In the genomic region with DNA sequence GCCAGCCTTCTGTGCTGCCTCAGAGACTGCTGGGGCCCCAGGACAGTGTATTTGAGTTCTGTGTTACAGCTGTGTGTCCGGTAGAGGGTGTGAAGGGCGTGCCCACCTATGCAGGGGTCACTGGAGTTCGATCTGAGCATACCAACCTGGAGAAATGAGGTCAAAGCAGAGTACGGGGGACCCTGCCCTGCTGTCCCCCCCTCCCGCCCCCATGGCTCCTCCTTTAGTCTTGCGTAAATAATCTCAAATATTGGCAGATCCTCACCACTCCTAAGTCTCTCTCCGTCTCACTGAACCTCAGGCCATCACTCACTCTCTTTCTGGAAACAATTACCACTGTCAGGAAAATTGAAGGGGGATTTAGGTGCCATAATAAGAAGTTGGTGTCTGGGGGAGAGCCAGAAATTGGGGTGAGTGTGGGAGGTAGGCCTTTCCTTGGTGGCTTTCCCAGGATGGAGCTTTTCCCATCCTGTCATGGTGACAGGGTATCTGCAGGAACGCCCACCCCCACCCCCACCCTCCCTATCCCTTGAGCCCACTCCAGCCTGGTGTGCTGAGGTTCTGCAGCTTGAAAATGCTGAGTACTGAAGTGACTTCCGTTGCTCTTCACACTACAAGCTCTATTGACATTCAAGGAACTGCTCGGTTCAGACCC, we compare ENCODE assay signal across 19 mouse cellular contexts. TPM values are rescaled to one million over a fixed set of nuclear protein-coding genes. Genes with fewer than 3 reads are reported as not detected.
DNase-seq lines count a peak whose midpoint lies in the region; ATAC-seq and TF ChIP-seq lines count a peak whose summit lies in the region.
"Had no signal": no experiment of that assay in that cellular context is flagged by ENCODE, and none has a peak within 500 bp of the region (broad histone marks: within the 10 kb centered on the region; RNA-seq: fewer than 3 reads in every experiment).

No protein-coding gene starts in this region.

- H3K36me3 ChIP-seq in hindbrain, embryonic 10.5 days, result no peaks in the 10 kb centered on the region
- no peaks in the 10 kb centered on the region for H3K36me3 ChIP-seq in hindbrain, embryonic 12.5 days
- H3K36me3 ChIP-seq in midbrain, embryonic 10.5 days, result no peaks in the 10 kb centered on the region
- H3K36me3 ChIP-seq in midbrain, embryonic 13.5 days, result no peaks in the 10 kb centered on the region
- H3K36me3 ChIP-seq in liver, embryonic 14.5 days (replicated peaks; ENCODE audit: control insufficient read depth, insufficient read depth, low read depth), result no peaks in the 10 kb centered on the region
- H3K36me3 ChIP-seq: G1E; limb, embryonic 13.5 days; neural tube, embryonic 13.5 days had no signal

- H3K27me3 ChIP-seq in hindbrain, embryonic 10.5 days (ENCODE audit: insufficient read depth, poor library complexity, severe bottlenecking), result peaks cover 52% of the 10 kb centered on the region
- peaks cover 32% of the 10 kb centered on the region for H3K27me3 ChIP-seq in hindbrain, embryonic 12.5 days
- peaks cover 76% of the 10 kb centered on the region for H3K27me3 ChIP-seq in midbrain, embryonic 10.5 days (ENCODE audit: low read depth, poor library complexity, severe bottlenecking)
- H3K27me3 ChIP-seq in midbrain, embryonic 13.5 days, result peaks cover 32% of the 10 kb centered on the region
- H3K27me3 ChIP-seq in liver, embryonic 14.5 days (ENCODE audit: control insufficient read depth, insufficient read depth, low read length), result peaks cover 19% of the 10 kb centered on the region

- H3K27ac ChIP-seq in hindbrain, embryonic 10.5 days, result peak overlapping the region; percentile 54
- no peak overlapping the region for H3K27ac ChIP-seq in hindbrain, embryonic 12.5 days
- peak overlapping the region; percentile 69; the same call in 1 of the 2 replicates for H3K27ac ChIP-seq in midbrain, embryonic 10.5 days (replicated peaks)
- H3K27ac ChIP-seq in midbrain, embryonic 13.5 days, result no peak overlapping the region
- peak overlapping the region; percentile 11; the same call in 1 of the 2 replicates for H3K27ac ChIP-seq in cortical plate, adult 2 months (ENCODE audit: insufficient read depth, low read length)
- no peak overlapping the region for H3K27ac ChIP-seq in liver, embryonic 14.5 days
- H3K27ac ChIP-seq: limb, embryonic 13.5 days; neural tube, embryonic 13.5 days had no signal

- H3K4me2 ChIP-seq in hindbrain, embryonic 12.5 days (replicated peaks), result no peak overlapping the region
- H3K4me2 ChIP-seq in midbrain, embryonic 13.5 days (replicated peaks), result no peak overlapping the region
- H3K4me2 ChIP-seq in liver, embryonic 14.5 days (ENCODE audit: low read depth), result no peak overlapping the region
- H3K4me2 ChIP-seq: limb, embryonic 13.5 days; neural tube, embryonic 13.5 days had no signal

- no peaks in the 10 kb centered on the region for H3K9me3 ChIP-seq in hindbrain, embryonic 10.5 days
- no peaks in the 10 kb centered on the region for H3K9me3 ChIP-seq in hindbrain, embryonic 12.5 days (replicated peaks)
- no peaks in the 10 kb centered on the region for H3K9me3 ChIP-seq in midbrain, embryonic 10.5 days (replicated peaks)
- no peaks in the 10 kb centered on the region for H3K9me3 ChIP-seq in midbrain, embryonic 13.5 days
- H3K9me3 ChIP-seq in liver, embryonic 14.5 days (ENCODE audit: control insufficient read depth, low read length), result no peaks in the 10 kb centered on the region
- H3K9me3 ChIP-seq: limb, embryonic 13.5 days; neural tube, embryonic 13.5 days had no signal

- no peak for DNase-seq in hindbrain, embryonic 10.5 days (ENCODE audit: low spot score)
- DNase-seq in midbrain, embryonic 10.5 days (ENCODE audit: low spot score), result no peak
- no peak for DNase-seq in liver, embryonic 14.5 days (ENCODE audit: low read depth in 3 of 3, low spot score in 3 of 3)
- DNase-seq in lung, postnatal 14 days, result no peak
- DNase-seq: cerebellum, adult 8-10 months; kidney, adult 18-20 months; kidney, postnatal 36 days; layer of hippocampus, postnatal 36 days had no signal

- no peak for TF ChIP-seq CTCF in cortical plate, adult 2 months (IDR thresholded peaks at IDR 0.05; ENCODE audit: extremely low read depth, insufficient read depth, low read length)
- 0 out of 2 replicates have a peak, but pooled peaks have one; percentile 4 for TF ChIP-seq CTCF in liver, embryonic 14.5 days (IDR thresholded peaks at IDR 0.05; ENCODE audit: low read depth)

- no peak for TF ChIP-seq POLR2A in cortical plate, adult 2 months (IDR thresholded peaks at IDR 0.05; ENCODE audit: extremely low read depth, insufficient read depth, low read length)

- no peak for TF ChIP-seq EP300 in liver, embryonic 14.5 days (IDR thresholded peaks at IDR 0.05; ENCODE audit: low read depth)

- H3K4me3 ChIP-seq in hindbrain, embryonic 10.5 days, result no peak overlapping the region
- no peak overlapping the region for H3K4me3 ChIP-seq in hindbrain, embryonic 12.5 days
- H3K4me3 ChIP-seq in midbrain, embryonic 10.5 days, result no peak overlapping the region
- H3K4me3 ChIP-seq in midbrain, embryonic 13.5 days (replicated peaks), result no peak overlapping the region
- H3K4me3 ChIP-seq in cortical plate, adult 2 months (ENCODE audit: insufficient read depth, low read length), result no peak overlapping the region
- H3K4me3 ChIP-seq in liver, embryonic 14.5 days (ENCODE audit: insufficient read depth in 1 of 2, low read depth in 2 of 2, low read length in 2 of 2), result no peak overlapping the region
- H3K4me3 ChIP-seq: erythroblast, embryonic 14.5 days; limb, embryonic 13.5 days; neural tube, embryonic 13.5 days had no signal

- 49% methylated on average over 10 of the region's 10 CpGs for WGBS in hindbrain, embryonic 10.5 days
- 44% methylated on average over 10 of the region's 10 CpGs for WGBS in hindbrain, embryonic 12.5 days
- WGBS in midbrain, embryonic 10.5 days, result 54% methylated on average over 10 of the region's 10 CpGs
- 54% methylated on average over 10 of the region's 10 CpGs for whole genome bisulfite sequencing in midbrain, embryonic 13.5 days
- WGBS in liver, embryonic 14.5 days (ENCODE audit: insufficient replicate concordance), result 44% methylated on average over 10 of the region's 10 CpGs

- H3K4me1 ChIP-seq in hindbrain, embryonic 10.5 days (replicated peaks), result peaks cover 60% of the 10 kb centered on the region
- peaks cover 31% of the 10 kb centered on the region for H3K4me1 ChIP-seq in hindbrain, embryonic 12.5 days
- H3K4me1 ChIP-seq in midbrain, embryonic 10.5 days, result peaks cover 55% of the 10 kb centered on the region
- H3K4me1 ChIP-seq in midbrain, embryonic 13.5 days (replicated peaks), result peaks cover 30% of the 10 kb centered on the region
- peaks cover 6% of the 10 kb centered on the region for H3K4me1 ChIP-seq in cortical plate, adult 2 months (ENCODE audit: control insufficient read depth, insufficient read depth, low read length)
- H3K4me1 ChIP-seq in liver, embryonic 14.5 days (replicated peaks; ENCODE audit: control insufficient read depth in 2 of 2, insufficient read depth in 2 of 2, low read length in 1 of 2), result peaks cover 0 to 10% of the 10 kb centered on the region in 2 experiments; a peak in 3 of 4 replicates

- no peak for ATAC-seq in hindbrain, embryonic 12.5 days (ENCODE audit: low FRiP score)
- no peak for ATAC-seq in midbrain, embryonic 13.5 days
- no peak for ATAC-seq in liver, embryonic 14.5 days (ENCODE audit: insufficient read depth)

- H3K9ac ChIP-seq in hindbrain, embryonic 12.5 days, result no peak overlapping the region
- no peak overlapping the region for H3K9ac ChIP-seq in midbrain, embryonic 13.5 days (replicated peaks)
- H3K9ac ChIP-seq in liver, embryonic 14.5 days (replicated peaks), result no peak overlapping the region

RNA-seq across cellular contexts. Expression of gene Etnk2, which starts 3.7 kb away (rescaled TPM):
- 2.9 and 4.1 TPM in 2 replicates for polyA plus RNA-seq in hindbrain, embryonic 10.5 days (2016; fragmentation: Nextera tagmentation; extraction: Ambion mirVana)
- 5.2 and 5.6 TPM in 2 replicates for polyA plus RNA-seq in hindbrain, embryonic 12.5 days (2016; fragmentation: Nextera tagmentation; extraction: Ambion mirVana)
- polyA plus RNA-seq in midbrain, embryonic 10.5 days (2016; fragmentation: Nextera tagmentation; extraction: Ambion mirVana), result 3.4 and 3.9 TPM in 2 replicates
- 7.3 and 7.6 TPM in 2 replicates for polyA plus RNA-seq in midbrain, embryonic 13.5 days (2015; fragmentation: Nextera tagmentation; extraction: Ambion mirVana)
- polyA plus RNA-seq in cortical plate, adult 2 months (2012; rRNA removed), result 14.6 and 16.7 TPM in 2 replicates
- polyA plus RNA-seq in liver, embryonic 14.5 days (2012; rRNA removed), result 3.4 and 3.7 TPM in 2 replicates
- polyA plus RNA-seq in liver, embryonic 14.5 days (2014; fragmentation: Nextera tagmentation; extraction: Ambion mirVana), result 4.9 and 5.5 TPM in 2 replicates
- polyA plus RNA-seq: C2C12; erythroblast, embryonic 14.5 days; G1E had no signal

RNA-seq across cellular contexts. Expression of gene Ren1, which starts 16.8 kb away (rescaled TPM):
- 0.22 and 0.37 TPM in 2 replicates for polyA plus RNA-seq in hindbrain, embryonic 10.5 days (2016; fragmentation: Nextera tagmentation; extraction: Ambion mirVana)
- polyA plus RNA-seq in hindbrain, embryonic 12.5 days (2016; fragmentation: Nextera tagmentation; extraction: Ambion mirVana), result 0.99 and 1.9 TPM in 2 replicates
- polyA plus RNA-seq in midbrain, embryonic 10.5 days (2016; fragmentation: Nextera tagmentation; extraction: Ambion mirVana), result not detected in 2 replicates
- polyA plus RNA-seq in midbrain, embryonic 13.5 days (2015; fragmentation: Nextera tagmentation; extraction: Ambion mirVana), result not detected in 2 replicates
- polyA plus RNA-seq in cortical plate, adult 2 months (2012; rRNA removed), result 0.06 TPM in 1 of 2 replicates, not detected in the other
- polyA plus RNA-seq in liver, embryonic 14.5 days (2012; rRNA removed), result 0.41 and 0.50 TPM in 2 replicates
- 0.57 and 0.90 TPM in 2 replicates for polyA plus RNA-seq in liver, embryonic 14.5 days (2014; fragmentation: Nextera tagmentation; extraction: Ambion mirVana)
- polyA plus RNA-seq: C2C12; erythroblast, embryonic 14.5 days; G1E; heart, embryonic 14.5 days had no signal

RNA-seq across cellular contexts. Expression of gene Kiss1, which starts 45.4 kb away (rescaled TPM):
- not detected in 2 replicates for polyA plus RNA-seq in hindbrain, embryonic 10.5 days (2016; fragmentation: Nextera tagmentation; extraction: Ambion mirVana)
- not detected in 2 replicates for polyA plus RNA-seq in hindbrain, embryonic 12.5 days (2016; fragmentation: Nextera tagmentation; extraction: Ambion mirVana)
- not detected in 2 replicates for polyA plus RNA-seq in midbrain, embryonic 10.5 days (2016; fragmentation: Nextera tagmentation; extraction: Ambion mirVana)
- not detected in 2 replicates for polyA plus RNA-seq in midbrain, embryonic 13.5 days (2015; fragmentation: Nextera tagmentation; extraction: Ambion mirVana)
- 1.6 TPM in 1 of 2 replicates, not detected in the other for polyA plus RNA-seq in cortical plate, adult 2 months (2012; rRNA removed)
- polyA plus RNA-seq in liver, embryonic 14.5 days (2012; rRNA removed), result not detected in 2 replicates
- polyA plus RNA-seq in liver, embryonic 14.5 days (2014; fragmentation: Nextera tagmentation; extraction: Ambion mirVana), result not detected in 2 replicates
- polyA plus RNA-seq: C2C12; erythroblast, embryonic 14.5 days; G1E; heart, embryonic 14.5 days; hindbrain, embryonic 11.5 days; limb, embryonic 13.5 days; neural tube, embryonic 13.5 days; small intestine, adult 2 months had no signal

RNA-seq across cellular contexts. Expression of gene Sox13, which starts 57.1 kb away (rescaled TPM):
- polyA plus RNA-seq in hindbrain, embryonic 10.5 days (2016; fragmentation: Nextera tagmentation; extraction: Ambion mirVana), result 28.3 and 28.4 TPM in 2 replicates
- 17.5 and 19.2 TPM in 2 replicates for polyA plus RNA-seq in hindbrain, embryonic 12.5 days (2016; fragmentation: Nextera tagmentation; extraction: Ambion mirVana)
- polyA plus RNA-seq in midbrain, embryonic 10.5 days (2016; fragmentation: Nextera tagmentation; extraction: Ambion mirVana), result 28.5 and 32.0 TPM in 2 replicates
- polyA plus RNA-seq in midbrain, embryonic 13.5 days (2015; fragmentation: Nextera tagmentation; extraction: Ambion mirVana), result 12.5 and 13.9 TPM in 2 replicates
- polyA plus RNA-seq in cortical plate, adult 2 months (2012; rRNA removed), result 13.4 and 14.3 TPM in 2 replicates
- 4.9 and 6.1 TPM in 2 replicates for polyA plus RNA-seq in liver, embryonic 14.5 days (2012; rRNA removed)
- polyA plus RNA-seq in liver, embryonic 14.5 days (2014; fragmentation: Nextera tagmentation; extraction: Ambion mirVana), result 1.1 and 1.6 TPM in 2 replicates

RNA-seq across cellular contexts. Expression of gene Golt1a, which starts 57.5 kb away (rescaled TPM):
- polyA plus RNA-seq in hindbrain, embryonic 10.5 days (2016; fragmentation: Nextera tagmentation; extraction: Ambion mirVana), result not detected in 2 replicates
- polyA plus RNA-seq in hindbrain, embryonic 12.5 days (2016; fragmentation: Nextera tagmentation; extraction: Ambion mirVana), result not detected in 2 replicates
- polyA plus RNA-seq in midbrain, embryonic 10.5 days (2016; fragmentation: Nextera tagmentation; extraction: Ambion mirVana), result not detected in 2 replicates
- polyA plus RNA-seq in midbrain, embryonic 13.5 days (2015; fragmentation: Nextera tagmentation; extraction: Ambion mirVana), result not detected in 2 replicates
- 0.56 and 1.4 TPM in 2 replicates for polyA plus RNA-seq in cortical plate, adult 2 months (2012; rRNA removed)
- 2.8 and 3.3 TPM in 2 replicates for polyA plus RNA-seq in liver, embryonic 14.5 days (2012; rRNA removed)
- 8.0 and 9.1 TPM in 2 replicates for polyA plus RNA-seq in liver, embryonic 14.5 days (2014; fragmentation: Nextera tagmentation; extraction: Ambion mirVana)
- polyA plus RNA-seq: C2C12; erythroblast, embryonic 14.5 days; G1E; heart, embryonic 14.5 days; hindbrain, embryonic 11.5 days; limb, embryonic 13.5 days; neural tube, embryonic 13.5 days had no signal

Comparison
In these comparisons a context has a peak if more than half of its experiments do, and no peak if none do; other contexts are left out.
1. H3K27ac ChIP-seq: peak in hindbrain, embryonic 10.5 days (single experiment), midbrain, embryonic 10.5 days (single experiment) and cortical plate, adult 2 months (single experiment); none in hindbrain, embryonic 12.5 days (single experiment), midbrain, embryonic 13.5 days (single experiment) and liver, embryonic 14.5 days (single experiment).